Mouse (Mus musculus) neural tube, embryonic 13.5 days (tissue): ENCODE results near the gene Cldn10. TPM values are rescaled to one million over a fixed set of nuclear protein-coding genes. Genes with fewer than 3 reads are reported as not detected.
"Not testable (repeated sequence)": the region's sequence is repeated elsewhere in the genome, so short reads cannot be mapped to it uniquely, and the experiment has no call there.

ENCODE experiments used
- ATAC-seq: fragments of 200-750 bp; cut with Nextera tagmentation; 2 replicates; pipeline ENCODE4 v1.8.0; 2017; ENCODE audit warnings: low read depth, mild to moderate bottlenecking, moderate TSS enrichment, moderate library complexity
- H3K27ac ChIP-seq: fragments of 300-500 bp; sonication (generic); replicated peaks from 2 replicates; pipeline ENCODE4 v1.5.1; 2015; ENCODE audit warnings: moderate library complexity, mild to moderate bottlenecking, inconsistent platforms
- H3K27me3 ChIP-seq: fragments of 300-500 bp; sonication (generic); 2 replicates; pipeline ENCODE4 v1.6.1; 2015; ENCODE audit warnings: mild to moderate bottlenecking, inconsistent platforms
- H3K36me3 ChIP-seq: fragments of 300-500 bp; sonication (generic); 2 replicates; pipeline ENCODE4 v1.6.1; 2015; ENCODE audit warnings: mild to moderate bottlenecking, inconsistent platforms
- H3K4me1 ChIP-seq: fragments of 300-500 bp; sonication (generic); replicated peaks from 2 replicates; pipeline ENCODE4 v1.6.1; 2015; ENCODE audit warnings: inconsistent platforms
- H3K4me2 ChIP-seq: fragments of 300-500 bp; sonication (generic); 2 replicates; pipeline ENCODE4 v1.6.1; 2015; ENCODE audit warnings: inconsistent platforms, mild to moderate bottlenecking, moderate library complexity
- H3K4me3 ChIP-seq: fragments of 300-500 bp; sonication (generic); 2 replicates; pipeline ENCODE4 v1.5.1; 2015; ENCODE audit warnings: mild to moderate bottlenecking, inconsistent platforms
- H3K9ac ChIP-seq: fragments of 300-500 bp; sonication (generic); 2 replicates; pipeline ENCODE4 v1.6.1; 2015; ENCODE audit warnings: moderate library complexity, mild to moderate bottlenecking, inconsistent platforms
- H3K9me3 ChIP-seq: fragments of 300-500 bp; sonication (generic); 2 replicates; pipeline ENCODE4 v1.6.1; 2016; ENCODE audit warnings: inconsistent platforms
- WGBS: fragments of 180-500 bp; shearing (Covaris S2); methylation state at CpG from one replicate; pipeline ENCODE4 v1.1.7; 2015; 5-methylcytosine and 5-hydroxymethylcytosine counted together
- polyA plus RNA-seq: library from polyadenylated mRNA; unstranded; fragments of >200 nt; fragmentation: Nextera tagmentation; extraction: Ambion mirVana; gene quantifications from 2 replicates; pipeline ENCODE4 v1.2.1, GENCODE M21; 2015

Gene Cldn10
- polyA plus RNA-seq, result 0.38 and 1.1 TPM in 2 replicates

DNA sequence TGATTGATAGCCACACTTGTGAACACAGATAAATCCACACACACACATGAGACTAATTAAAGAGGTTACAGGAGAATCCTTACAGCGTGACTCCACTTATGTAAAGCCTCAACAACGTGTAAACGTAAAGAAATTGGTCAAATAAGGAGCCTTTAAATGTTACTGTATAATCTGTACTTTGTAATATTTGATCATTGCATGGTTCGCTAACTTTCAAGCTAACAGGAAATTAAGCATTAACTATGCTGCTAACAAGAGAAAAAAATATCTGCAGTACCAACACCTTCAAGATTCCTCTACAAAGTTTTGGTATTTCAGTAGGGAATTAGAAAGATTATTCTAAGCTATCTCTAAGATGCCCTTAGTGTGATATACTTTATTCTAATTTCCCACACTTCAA is at the start of gene Cldn10:
Cldn10 (plus strand) TSS at position 288 of the 400 bp plus-strand sequence.
- Histone ChIP-seq H3K36me3 (no peaks in the 10 kb centered on the region), H3K9ac (no peak within 1 kb of the TSS), H3K27ac (no peak within 1 kb of the TSS), H3K4me3 (no peak within 1 kb of the TSS), H3K4me1 (peaks cover 4% of the 10 kb centered on the region), H3K27me3 (no peaks in the 10 kb centered on the region), H3K9me3 (no peaks in the 10 kb centered on the region), H3K4me2 (no peak within 1 kb of the TSS)
- ATAC-seq, result no peak
- 84% methylated on average over 4 of the region's 4 CpGs for WGBS

DNA sequence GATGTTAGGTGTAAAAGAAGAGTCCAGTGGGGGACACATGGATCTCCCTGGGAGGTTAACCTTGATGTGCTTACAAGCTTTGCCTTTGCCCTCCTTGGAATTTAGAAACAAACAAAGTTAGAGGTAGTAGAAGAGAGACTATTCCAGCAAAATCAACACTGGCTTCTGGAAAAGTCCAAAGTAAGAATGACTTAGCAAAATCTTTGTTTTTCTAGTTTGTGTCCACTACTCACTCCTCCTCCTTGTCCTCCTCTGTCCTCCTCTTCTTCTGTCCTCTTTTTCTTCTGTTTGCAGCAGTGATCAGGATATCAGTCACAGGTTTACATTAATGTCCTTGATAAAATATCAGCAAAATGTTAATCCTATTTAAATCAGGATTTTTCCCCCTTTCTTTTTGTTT is 45.9 kb upstream of the Cldn10 start:
- no peak overlapping the region for H3K27ac ChIP-seq
- no peak overlapping the region for H3K4me3 ChIP-seq
- no peak overlapping the region for H3K4me2 ChIP-seq
- ATAC-seq, result no peak
- H3K4me1 ChIP-seq, result no peaks in the 10 kb centered on the region
- H3K9me3 ChIP-seq, result peaks cover 6% of the 10 kb centered on the region
- no peaks in the 10 kb centered on the region for H3K27me3 ChIP-seq
- no peaks in the 10 kb centered on the region for H3K36me3 ChIP-seq
- H3K9ac ChIP-seq, result no peak overlapping the region

DNA sequence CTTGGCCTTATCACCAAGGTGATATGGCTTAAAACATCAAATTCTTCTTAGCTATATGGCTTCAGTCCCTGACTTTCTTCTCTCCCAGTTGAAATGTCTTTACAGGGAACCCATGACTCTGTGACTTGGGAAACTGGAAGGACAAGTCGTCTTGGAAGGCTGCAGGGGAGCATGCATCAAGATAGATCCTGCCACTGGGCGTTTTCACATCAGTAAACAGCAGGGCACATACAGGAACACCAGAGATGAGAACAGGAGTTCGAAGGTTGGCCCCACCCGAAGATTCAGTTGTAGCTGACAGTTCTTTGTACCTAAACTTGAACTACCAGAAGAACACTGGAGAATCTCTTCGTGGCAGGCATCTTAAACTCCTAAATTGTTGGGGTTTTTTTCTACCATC is 44.8 kb upstream of the Cldn10 start:
- WGBS, result 82% methylated on average over 5 of the region's 5 CpGs
- Histone ChIP-seq H3K4me2 (no peak overlapping the region), H3K27me3 (no peaks in the 10 kb centered on the region), H3K4me3 (no peak overlapping the region), H3K4me1 (no peaks in the 10 kb centered on the region), H3K9me3 (peaks cover 6% of the 10 kb centered on the region), H3K36me3 (no peaks in the 10 kb centered on the region), H3K9ac (no peak overlapping the region), H3K27ac (no peak overlapping the region)
- ATAC-seq, result no peak

GRCm38 (mm10) chr14:118749068-118749467 is 38.6 kb upstream of the Cldn10 start:
- Histone ChIP-seq H3K27ac (no peak overlapping the region), H3K9ac (no peak overlapping the region), H3K36me3 (no peaks in the 10 kb centered on the region), H3K4me1 (no peaks in the 10 kb centered on the region), H3K9me3 (no peaks in the 10 kb centered on the region), H3K4me3 (no peak overlapping the region), H3K4me2 (no peak overlapping the region), H3K27me3 (no peaks in the 10 kb centered on the region)
- ATAC-seq, result no peak
- 93% methylated on average over 2 of the region's 2 CpGs for WGBS

- Histone ChIP-seq H3K4me2 (no peak overlapping the region), H3K9ac (no peak overlapping the region), H3K27me3 (no peaks in the 10 kb centered on the region), H3K4me3 (no peak overlapping the region), H3K36me3 (no peaks in the 10 kb centered on the region), H3K27ac (no peak overlapping the region), H3K9me3 (no peaks in the 10 kb centered on the region), H3K4me1 (no peaks in the 10 kb centered on the region)
- WGBS, result 56% methylated on average over 4 of the region's 4 CpGs
- ATAC-seq, result no peak
Observed at GRCm38 (mm10) chr14:118749715-118750114, 38.0 kb upstream of the Cldn10 start.

DNA sequence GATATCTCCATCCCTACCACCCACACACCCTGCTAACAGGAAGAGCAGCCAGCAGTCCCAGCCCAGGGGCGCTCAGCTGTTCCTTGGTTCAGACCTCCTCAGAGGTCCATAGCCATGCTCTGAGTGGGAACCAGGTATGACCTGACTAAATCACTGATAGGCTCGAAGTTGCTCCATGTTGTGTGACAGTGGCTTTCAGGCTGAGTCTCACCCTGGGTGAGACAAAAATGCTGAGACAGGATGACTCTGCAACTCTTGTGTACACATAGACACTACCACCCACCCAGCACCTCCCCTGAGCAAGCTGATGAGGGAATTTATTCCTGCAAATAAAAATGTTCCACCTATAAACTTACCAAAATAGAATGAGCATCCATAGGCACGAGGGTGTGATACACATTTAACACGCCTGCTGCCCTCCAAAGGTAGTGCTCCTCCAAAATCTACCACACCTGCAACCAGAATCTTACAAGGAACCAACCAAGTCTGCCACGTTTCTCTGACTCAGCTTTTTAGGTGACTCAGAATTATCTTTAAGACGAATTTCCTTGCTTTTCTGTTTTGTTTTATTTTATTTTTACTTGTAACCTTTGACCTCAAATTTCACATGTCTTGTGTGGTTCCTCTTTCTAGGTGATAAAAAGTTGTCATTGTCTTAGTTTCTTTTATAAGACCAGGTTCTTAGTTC is 37.1 kb upstream of the Cldn10 start:
- H3K27me3 ChIP-seq, result no peaks in the 10 kb centered on the region
- H3K27ac ChIP-seq, result no peak overlapping the region
- 88% methylated on average over 6 of the region's 6 CpGs for WGBS
- H3K9me3 ChIP-seq, result no peaks in the 10 kb centered on the region
- no peak overlapping the region for H3K4me2 ChIP-seq
- no peak overlapping the region for H3K9ac ChIP-seq
- H3K4me3 ChIP-seq, result no peak overlapping the region
- no peaks in the 10 kb centered on the region for H3K4me1 ChIP-seq
- ATAC-seq, result no peak
- H3K36me3 ChIP-seq, result no peaks in the 10 kb centered on the region

GRCm38 (mm10) chr14:118751193-118751753 is 36.4 kb upstream of the Cldn10 start:
- Histone ChIP-seq H3K36me3 (no peaks in the 10 kb centered on the region), H3K9me3 (no peaks in the 10 kb centered on the region), H3K4me2 (no peak overlapping the region), H3K9ac (no peak overlapping the region), H3K27me3 (no peaks in the 10 kb centered on the region), H3K4me1 (no peaks in the 10 kb centered on the region), H3K4me3 (no peak overlapping the region), H3K27ac (no peak overlapping the region)
- WGBS, result 63% methylated on average over 8 of the region's 8 CpGs
- no peak for ATAC-seq

GRCm38 (mm10) chr14:118756015-118756414 is 31.7 kb upstream of the Cldn10 start:
- WGBS, result 86% methylated on average over 4 of the region's 4 CpGs
- no peaks in the 10 kb centered on the region for H3K4me1 ChIP-seq
- no peak overlapping the region for H3K27ac ChIP-seq
- H3K9me3 ChIP-seq, result no peaks in the 10 kb centered on the region
- H3K4me2 ChIP-seq, result no peak overlapping the region
- no peaks in the 10 kb centered on the region for H3K36me3 ChIP-seq
- H3K4me3 ChIP-seq, result no peak overlapping the region
- H3K9ac ChIP-seq, result no peak overlapping the region
- no peak for ATAC-seq
- H3K27me3 ChIP-seq, result no peaks in the 10 kb centered on the region

DNA sequence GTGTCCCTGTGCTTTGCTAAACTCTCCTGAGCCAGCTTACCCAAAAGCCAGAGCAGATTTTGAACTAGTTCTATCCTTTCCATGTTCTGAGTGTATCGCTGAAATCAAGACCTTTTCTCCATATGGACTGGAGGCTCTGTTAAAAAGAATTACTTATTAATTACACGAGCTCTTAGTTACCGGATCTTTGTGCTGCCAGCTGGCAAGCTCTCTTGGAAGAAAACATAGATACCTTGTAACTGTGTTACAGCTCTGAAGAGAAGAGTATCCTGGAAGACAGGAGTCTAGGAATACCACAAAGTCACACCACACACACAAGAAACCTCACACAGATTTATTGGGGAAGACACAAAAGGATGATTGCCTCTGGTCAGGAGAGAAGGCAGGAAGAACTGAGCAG is 31.1 kb upstream of the Cldn10 start:
- H3K9me3 ChIP-seq, result no peaks in the 10 kb centered on the region
- no peak overlapping the region for H3K4me3 ChIP-seq
- H3K4me2 ChIP-seq, result no peak overlapping the region
- no peak overlapping the region for H3K9ac ChIP-seq
- H3K36me3 ChIP-seq, result no peaks in the 10 kb centered on the region
- H3K4me1 ChIP-seq, result no peaks in the 10 kb centered on the region
- ATAC-seq, result no peak
- no peaks in the 10 kb centered on the region for H3K27me3 ChIP-seq
- H3K27ac ChIP-seq, result no peak overlapping the region
- WGBS, result 77% methylated on average over 3 of the region's 3 CpGs

- not testable (repeated sequence) for H3K27ac ChIP-seq, ATAC-seq, H3K27me3 ChIP-seq, H3K4me3 ChIP-seq, H3K4me1 ChIP-seq, H3K4me2 ChIP-seq, H3K9me3 ChIP-seq, H3K9ac ChIP-seq, H3K36me3 ChIP-seq
- WGBS, result 94% methylated on average over 13 of the region's 13 CpGs
Observed at GRCm38 (mm10) chr14:118763362-118763761, 24.3 kb upstream of the Cldn10 start.

DNA sequence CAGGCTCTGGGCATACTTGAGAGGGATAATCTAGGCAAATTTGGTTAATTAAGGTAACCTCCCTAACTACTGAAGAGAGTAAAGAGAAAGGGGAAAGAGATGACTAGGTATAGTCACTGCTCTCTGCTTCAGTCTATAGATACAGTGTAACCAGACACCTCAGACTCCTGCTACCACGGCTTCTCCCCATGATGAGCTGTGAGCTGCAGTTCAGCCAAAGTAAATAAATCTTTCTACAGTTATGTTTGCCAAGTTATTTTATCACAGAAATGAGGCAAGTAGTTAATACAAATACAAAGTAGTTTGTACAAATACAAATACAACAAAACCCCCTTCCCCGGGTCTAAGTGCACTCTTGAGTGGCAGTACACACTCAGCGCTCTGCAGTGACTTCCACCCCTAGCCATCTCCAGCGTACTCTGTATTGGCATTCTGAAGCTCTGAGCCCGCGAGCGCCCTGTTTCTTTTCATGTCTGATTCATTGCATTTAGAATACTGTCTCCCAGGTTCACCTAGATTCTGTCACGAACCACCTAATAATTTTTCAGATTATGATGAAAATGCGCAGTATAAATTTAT is 23.7 kb upstream of the Cldn10 start:
- 0 out of 2 replicates have a peak, but pooled peaks cover 3% of the 10 kb centered on the region for H3K27me3 ChIP-seq
- H3K27ac ChIP-seq, result no peak overlapping the region
- no peak overlapping the region for H3K4me3 ChIP-seq
- no peak for ATAC-seq
- H3K4me2 ChIP-seq, result no peak overlapping the region
- 83% methylated on average over 9 of the region's 9 CpGs for WGBS
- no peaks in the 10 kb centered on the region for H3K36me3 ChIP-seq
- no peaks in the 10 kb centered on the region for H3K9me3 ChIP-seq
- H3K9ac ChIP-seq, result no peak overlapping the region
- H3K4me1 ChIP-seq, result no peaks in the 10 kb centered on the region

GRCm38 (mm10) chr14:118765306-118765705 is 22.4 kb upstream of the Cldn10 start:
- Histone ChIP-seq H3K36me3 (no peaks in the 10 kb centered on the region), H3K27ac (no peak overlapping the region), H3K27me3 (0 out of 2 replicates have a peak, but pooled peaks cover 3% of the 10 kb centered on the region), H3K9ac (no peak overlapping the region), H3K4me2 (no peak overlapping the region), H3K4me1 (no peaks in the 10 kb centered on the region), H3K4me3 (no peak overlapping the region), H3K9me3 (no peaks in the 10 kb centered on the region)
- ATAC-seq, result no peak
- WGBS, result 79% methylated on average over 7 of the region's 7 CpGs
